ENCODE assay signal across 8 mouse cellular contexts in genomic region chrX:74115511-74115910, GRCm38 (mm10). TPM values are rescaled to one million over a fixed set of nuclear protein-coding genes. Genes with fewer than 3 reads are reported as not detected.
DNase-seq lines count a peak whose midpoint lies in the region; ATAC-seq lines count a peak whose summit lies in the region.

No protein-coding gene starts in this region.

- no peaks in the 10 kb centered on the region for H3K9me3 ChIP-seq in embryonic facial prominence, embryonic 11.5 days (replicated peaks; ENCODE audit: control insufficient read depth, low read length)
- H3K9me3 ChIP-seq in limb, embryonic 11.5 days (ENCODE audit: control insufficient read depth, low read length), result no peaks in the 10 kb centered on the region
- H3K9me3 ChIP-seq in midbrain, embryonic 14.5 days (ENCODE audit: control insufficient read depth, low read length), result no peaks in the 10 kb centered on the region

- no peaks in the 10 kb centered on the region for H3K27me3 ChIP-seq in embryonic facial prominence, embryonic 11.5 days (ENCODE audit: control insufficient read depth, insufficient read depth, low read length)
- H3K27me3 ChIP-seq in limb, embryonic 11.5 days (ENCODE audit: control insufficient read depth, insufficient read depth, low read length), result no peaks in the 10 kb centered on the region
- H3K27me3 ChIP-seq in midbrain, embryonic 14.5 days (ENCODE audit: control insufficient read depth, insufficient read depth, low read length), result no peaks in the 10 kb centered on the region

- 23% methylated on average over 10 of the region's 10 CpGs for WGBS in embryonic facial prominence, embryonic 11.5 days
- WGBS in limb, embryonic 11.5 days, result 26% methylated on average over 10 of the region's 10 CpGs
- WGBS in midbrain, embryonic 14.5 days, result 23% methylated on average over 10 of the region's 10 CpGs

- peak; percentile 18 to 32 for DNase-seq in urinary bladder, adult 18-20 months (ENCODE audit: low spot score in 2 of 2)
- no peak for DNase-seq in urinary bladder, postnatal 10 days (ENCODE audit: low spot score)
- peak; percentile 44 for DNase-seq in embryonic facial prominence, embryonic 11.5 days (ENCODE audit: low spot score)
- peak; percentile 97 for DNase-seq in heart, adult 11 months
- DNase-seq in kidney, adult 18-20 months, result peak; percentile 69
- peak; percentile 32 for DNase-seq in limb, embryonic 11.5 days (ENCODE audit: low spot score)
- DNase-seq in midbrain, embryonic 14.5 days, result peak; percentile 72
- peak; percentile 51 to 65 for DNase-seq in spleen, adult 18-20 months

- no peak for ATAC-seq in embryonic facial prominence, embryonic 11.5 days (replicated peaks; ENCODE audit: insufficient number of reproducible peaks, low FRiP score, low TSS enrichment, low read depth)
- no peak for ATAC-seq in limb, embryonic 11.5 days (ENCODE audit: insufficient number of reproducible peaks, low FRiP score, low TSS enrichment, low read depth)
- ATAC-seq in midbrain, embryonic 14.5 days (ENCODE audit: low FRiP score, low TSS enrichment), result no peak

- no peaks in the 10 kb centered on the region for H3K4me1 ChIP-seq in embryonic facial prominence, embryonic 11.5 days (ENCODE audit: control insufficient read depth, insufficient read depth, low read length)
- H3K4me1 ChIP-seq in limb, embryonic 11.5 days (ENCODE audit: control insufficient read depth, insufficient read depth, low read length), result no peaks in the 10 kb centered on the region
- H3K4me1 ChIP-seq in midbrain, embryonic 14.5 days (ENCODE audit: control insufficient read depth, insufficient read depth, low read length), result no peaks in the 10 kb centered on the region

- H3K27ac ChIP-seq in embryonic facial prominence, embryonic 11.5 days (replicated peaks; ENCODE audit: low read depth, low read length), result no peak overlapping the region
- H3K27ac ChIP-seq in limb, embryonic 11.5 days (replicated peaks; ENCODE audit: low read depth, low read length), result no peak overlapping the region
- H3K27ac ChIP-seq in midbrain, embryonic 14.5 days (replicated peaks; ENCODE audit: low read depth, low read length), result no peak overlapping the region

- H3K4me3 ChIP-seq in embryonic facial prominence, embryonic 11.5 days (ENCODE audit: low read depth, low read length), result no peak overlapping the region
- no peak overlapping the region for H3K4me3 ChIP-seq in limb, embryonic 11.5 days (ENCODE audit: low read depth, low read length)
- H3K4me3 ChIP-seq in midbrain, embryonic 14.5 days (replicated peaks; ENCODE audit: low read depth, low read length), result no peak overlapping the region

- H3K36me3 ChIP-seq in embryonic facial prominence, embryonic 11.5 days (replicated peaks; ENCODE audit: control insufficient read depth, insufficient read depth, low read depth, low read length), result no peaks in the 10 kb centered on the region
- H3K36me3 ChIP-seq in limb, embryonic 11.5 days (ENCODE audit: control insufficient read depth, insufficient read depth, low read length), result no peaks in the 10 kb centered on the region
- H3K36me3 ChIP-seq in midbrain, embryonic 14.5 days (ENCODE audit: control insufficient read depth, insufficient read depth, low read length), result no peaks in the 10 kb centered on the region

- H3K9ac ChIP-seq in embryonic facial prominence, embryonic 11.5 days (replicated peaks; ENCODE audit: low read length), result no peak overlapping the region
- no peak overlapping the region for H3K9ac ChIP-seq in limb, embryonic 11.5 days (ENCODE audit: low read length)
- H3K9ac ChIP-seq in midbrain, embryonic 14.5 days (replicated peaks; ENCODE audit: low read length), result peak overlapping the region; percentile 14; the same call in 1 of the 2 replicates

- H3K4me2 ChIP-seq in embryonic facial prominence, embryonic 11.5 days (ENCODE audit: low read depth, low read length), result 0 out of 2 replicates have a peak overlapping the region, but pooled peaks have one; percentile 7
- H3K4me2 ChIP-seq in limb, embryonic 11.5 days (ENCODE audit: low read depth, severe bottlenecking), result 0 out of 2 replicates have a peak overlapping the region, but pooled peaks have one; percentile 22
- H3K4me2 ChIP-seq in midbrain, embryonic 14.5 days (ENCODE audit: low read length), result peak overlapping the region; percentile 35

RNA-seq across cellular contexts. Expression of gene Opn1mw, which starts 11.8 kb away (rescaled TPM):
- polyA plus RNA-seq in embryonic facial prominence, embryonic 11.5 days (2014; fragmentation: Nextera tagmentation; extraction: Ambion mirVana), result not detected in 2 replicates
- polyA plus RNA-seq in limb, embryonic 11.5 days (2014; fragmentation: Nextera tagmentation; extraction: Ambion mirVana), result not detected in 2 replicates
- polyA plus RNA-seq in midbrain, embryonic 14.5 days (2014; fragmentation: Nextera tagmentation; extraction: Ambion mirVana), result not detected in 2 replicates

RNA-seq across cellular contexts. Expression of gene Mecp2, which starts 19.7 kb away (rescaled TPM):
- polyA plus RNA-seq in embryonic facial prominence, embryonic 11.5 days (2014; fragmentation: Nextera tagmentation; extraction: Ambion mirVana), result 12.4 and 13.1 TPM in 2 replicates
- 12.0 and 13.1 TPM in 2 replicates for polyA plus RNA-seq in limb, embryonic 11.5 days (2014; fragmentation: Nextera tagmentation; extraction: Ambion mirVana)
- 17.8 and 19.4 TPM in 2 replicates for polyA plus RNA-seq in midbrain, embryonic 14.5 days (2014; fragmentation: Nextera tagmentation; extraction: Ambion mirVana)

RNA-seq across cellular contexts. Expression of gene Tex28, which starts 52.1 kb away (rescaled TPM):
- polyA plus RNA-seq in embryonic facial prominence, embryonic 11.5 days (2014; fragmentation: Nextera tagmentation; extraction: Ambion mirVana), result not detected in 2 replicates
- not detected in 2 replicates for polyA plus RNA-seq in limb, embryonic 11.5 days (2014; fragmentation: Nextera tagmentation; extraction: Ambion mirVana)
- polyA plus RNA-seq in midbrain, embryonic 14.5 days (2014; fragmentation: Nextera tagmentation; extraction: Ambion mirVana), result not detected in 2 replicates
